Mouse (Mus musculus) embryo, embryonic 11.5 days (tissue): ENCODE results near the gene Bpifb9b.
A peak's percentile ranks its signal among the peaks of the same experiment; 100 is the strongest.
"Not testable (repeated sequence)": the region's sequence is repeated elsewhere in the genome, so short reads cannot be mapped to it uniquely, and the experiment has no call there.

Source experiments
- DNase-seq: peaks from one replicate; pipeline ENCODE4 v3.0.0-alpha.2; 2012; ENCODE audit warnings: low read depth, low spot score

Gene Bpifb9b

GRCm38 (mm10) chr2:154306927-154307326 lies at the start of gene Bpifb9b:
TSS of gene Bpifb9b (plus strand) at chr2:154307227.
- not testable (repeated sequence) for DNase-seq

GRCm38 (mm10) chr2:154257554-154257953 lies 49.5 kb upstream of the Bpifb9b start, which contains the start of gene Bpifb9a:
TSS of gene Bpifb9a (plus strand) at chr2:154257854.
- DNase-seq = not testable (repeated sequence)

- not testable (repeated sequence) for DNase-seq
These were observed 42.6 kb upstream of the Bpifb9b start for GRCm38 (mm10) chr2:154264397-154264796.

- DNase-seq = not testable (repeated sequence)
These were observed 15.2 kb upstream of the Bpifb9b start for GRCm38 (mm10) chr2:154291866-154292265.

GRCm38 (mm10) chr2:154292833-154293232 lies 14.2 kb upstream of the Bpifb9b start:
- no peak for DNase-seq

- not testable (repeated sequence) for DNase-seq
These were observed 12.3 kb upstream of the Bpifb9b start for GRCm38 (mm10) chr2:154294746-154295145.

GRCm38 (mm10) chr2:154300496-154300895 lies 6.5 kb upstream of the Bpifb9b start:
- peak; percentile 56 for DNase-seq

GRCm38 (mm10) chr2:154301763-154302162 lies 5.3 kb upstream of the Bpifb9b start:
- DNase-seq = no peak

GRCm38 (mm10) chr2:154304604-154305003 lies 2.4 kb upstream of the Bpifb9b start:
- not testable (repeated sequence) for DNase-seq

- DNase-seq = not testable (repeated sequence)
These were observed 6.7 kb downstream of the Bpifb9b start for GRCm38 (mm10) chr2:154313771-154314170.

- DNase-seq = no peak
These were observed 19.8 kb downstream of the Bpifb9b start for GRCm38 (mm10) chr2:154326852-154327251.

- DNase-seq = no peak
These were observed 28.5 kb downstream of the Bpifb9b start for GRCm38 (mm10) chr2:154335572-154335971.

GRCm38 (mm10) chr2:154338161-154338560 lies 31.1 kb downstream of the Bpifb9b start:
- no peak for DNase-seq

GRCm38 (mm10) chr2:154339356-154339755 lies 32.3 kb downstream of the Bpifb9b start:
- no peak for DNase-seq

GRCm38 (mm10) chr2:154348152-154348551 lies 41.1 kb downstream of the Bpifb9b start:
- no peak for DNase-seq

GRCm38 (mm10) chr2:154354000-154354425 lies 47.0 kb downstream of the Bpifb9b start:
- not testable (repeated sequence) for DNase-seq

GRCm38 (mm10) chr2:154367510-154367909 lies 60.5 kb downstream of the Bpifb9b start:
- DNase-seq = no peak
